Mouse (Mus musculus) 416B (cell line): ENCODE data around the gene Dedd.
"Not testable (repeated sequence)": the region's sequence is repeated elsewhere in the genome, so short reads cannot be mapped to it uniquely, and the experiment has no call there.

Experiments used
- DNase-seq: peaks from one replicate; pipeline ENCODE4 v3.0.0; 2011; ENCODE audit warnings: low read depth

Gene Dedd

DNA sequence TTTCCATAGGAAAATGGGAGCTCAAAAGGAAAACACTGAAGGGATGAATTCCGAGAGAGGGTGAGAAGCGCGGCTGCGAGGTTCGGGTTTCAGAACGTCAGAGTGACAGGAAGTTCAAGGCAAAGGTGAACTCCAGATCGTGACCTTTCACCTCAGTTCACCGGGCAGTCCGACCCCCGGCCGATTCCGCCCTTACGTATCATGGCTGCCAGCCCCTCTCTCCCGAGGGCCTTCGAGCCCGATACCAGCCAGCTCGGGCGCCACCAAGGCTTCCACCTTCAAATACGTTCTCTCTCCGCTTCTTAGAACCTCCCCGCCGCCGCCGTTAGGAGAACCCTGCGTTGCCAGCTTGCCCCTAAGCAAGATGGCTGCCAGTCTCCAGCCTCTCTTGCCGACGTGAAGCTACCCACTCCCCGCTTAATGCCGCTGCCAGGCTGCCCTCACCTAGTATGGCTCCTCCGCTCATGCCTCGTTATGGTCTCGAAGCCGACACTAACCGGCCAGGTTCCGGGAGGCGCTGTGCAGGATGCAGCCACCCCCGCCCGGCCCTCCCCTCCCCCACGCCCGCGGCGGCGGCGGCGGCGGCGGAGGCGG is at the start of gene Dedd:
Gene Dedd (plus strand): TSS at position 307 of the 594 bp plus-strand sequence.
- DNase-seq, result peak; percentile 97

DNA sequence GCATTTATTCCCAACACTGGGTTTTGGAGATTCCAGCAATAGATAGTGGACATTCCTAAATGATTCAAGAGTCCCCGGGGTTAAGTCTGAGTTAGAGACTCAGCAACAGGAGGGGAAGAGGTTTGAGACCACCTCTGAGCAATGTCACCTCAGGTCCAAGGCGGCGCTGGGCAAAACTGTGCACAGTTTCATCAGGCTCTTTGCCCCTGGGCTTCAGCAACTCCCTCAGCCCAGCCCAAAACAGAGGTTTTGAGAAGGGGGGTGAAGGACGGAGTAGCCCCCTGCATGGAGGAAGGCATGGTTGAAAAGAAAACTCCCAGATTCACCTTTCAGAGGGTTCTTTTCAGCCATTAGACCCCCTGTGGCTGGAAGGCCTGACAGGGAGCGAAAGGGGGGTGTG is 49.2 kb upstream of the Dedd start:
- DNase-seq, result no peak

DNA sequence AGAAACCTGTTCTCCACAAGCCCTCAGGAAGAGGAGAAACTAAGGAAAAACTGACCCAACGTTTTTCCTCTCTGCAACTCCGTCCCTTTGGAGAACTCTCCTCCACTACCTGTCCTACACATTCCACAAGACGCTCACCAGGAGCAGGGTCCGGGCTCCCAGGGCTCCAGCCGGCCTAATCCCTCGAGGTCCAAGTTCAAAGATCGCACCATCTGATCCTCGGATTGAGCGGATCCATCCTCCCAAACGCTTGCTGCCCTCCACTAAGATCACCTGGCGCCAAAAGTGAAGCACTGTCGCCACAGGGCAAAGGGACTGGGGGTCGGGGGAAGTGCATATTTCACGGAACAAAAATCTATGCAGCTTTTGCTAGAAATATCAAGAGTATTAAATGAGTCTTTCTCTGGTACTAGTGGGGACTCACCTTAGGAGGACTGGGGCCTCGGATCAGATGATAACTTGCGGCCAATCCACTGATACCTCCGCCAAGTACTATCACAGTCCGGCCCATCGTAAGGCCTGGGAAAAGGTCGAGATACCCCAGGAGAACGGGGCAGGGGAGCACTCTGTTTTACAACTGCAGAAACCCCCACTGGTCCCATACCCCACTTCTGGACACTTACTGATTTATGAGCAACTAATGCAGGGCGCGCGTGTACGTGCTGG is 48.6 kb upstream of the Dedd start:
- DNase-seq, result no peak

DNA sequence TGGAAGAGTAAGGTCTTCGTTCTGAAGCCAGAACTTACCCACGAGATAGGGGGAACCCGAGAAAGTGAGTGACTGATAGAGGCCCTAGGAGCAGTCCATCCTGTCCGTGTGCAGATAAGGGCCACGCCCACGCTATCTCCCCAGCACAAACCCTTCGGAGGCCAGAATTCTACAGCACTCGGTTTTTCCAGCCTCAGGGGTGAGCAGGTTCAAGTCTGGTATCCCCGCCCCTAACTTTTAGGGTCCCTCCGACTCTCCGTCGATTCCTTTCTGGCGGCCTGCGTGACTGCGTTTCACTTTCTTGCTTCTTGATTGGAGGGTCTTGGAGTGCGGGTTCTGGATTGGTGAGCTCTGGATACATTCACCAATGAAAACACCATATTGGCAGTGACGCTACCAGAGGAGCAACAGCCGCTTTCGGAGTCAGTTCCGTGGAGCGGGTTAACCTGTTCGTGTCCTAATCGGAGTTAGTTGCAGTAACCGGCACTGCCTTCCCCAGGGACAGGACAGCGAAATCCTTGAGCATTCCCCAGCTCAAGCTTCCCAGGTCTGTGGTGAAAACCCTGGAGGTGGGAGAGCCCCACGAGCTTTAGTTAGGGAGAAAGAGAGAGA is 47.9 kb upstream of the Dedd start, which contains the start of gene Ppox:
Gene Ppox (minus strand): TSS at position 271 of the 612 bp plus-strand sequence.
- DNase-seq, result peak; percentile 99

DNA sequence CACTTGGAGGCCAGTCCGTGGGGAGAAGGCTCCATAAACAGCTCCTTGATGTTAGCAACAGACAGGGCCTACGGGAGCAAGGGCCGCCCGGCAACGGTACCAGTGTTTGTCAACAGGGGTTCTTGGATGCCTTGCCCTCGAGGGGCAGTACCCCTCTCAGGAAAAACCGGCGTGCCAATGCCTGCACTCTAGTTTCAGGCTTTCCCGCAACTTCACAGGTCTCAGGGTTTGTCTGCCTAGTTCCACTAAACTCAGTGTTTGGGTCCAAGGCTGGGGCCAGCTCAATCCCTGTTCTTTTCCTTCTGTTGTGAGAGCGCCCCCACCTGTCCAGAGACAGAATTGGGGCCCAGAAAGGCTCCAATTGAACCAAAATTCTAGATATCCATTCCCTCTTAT is 47.4 kb upstream of the Dedd start:
- DNase-seq, result peak; percentile 86

DNA sequence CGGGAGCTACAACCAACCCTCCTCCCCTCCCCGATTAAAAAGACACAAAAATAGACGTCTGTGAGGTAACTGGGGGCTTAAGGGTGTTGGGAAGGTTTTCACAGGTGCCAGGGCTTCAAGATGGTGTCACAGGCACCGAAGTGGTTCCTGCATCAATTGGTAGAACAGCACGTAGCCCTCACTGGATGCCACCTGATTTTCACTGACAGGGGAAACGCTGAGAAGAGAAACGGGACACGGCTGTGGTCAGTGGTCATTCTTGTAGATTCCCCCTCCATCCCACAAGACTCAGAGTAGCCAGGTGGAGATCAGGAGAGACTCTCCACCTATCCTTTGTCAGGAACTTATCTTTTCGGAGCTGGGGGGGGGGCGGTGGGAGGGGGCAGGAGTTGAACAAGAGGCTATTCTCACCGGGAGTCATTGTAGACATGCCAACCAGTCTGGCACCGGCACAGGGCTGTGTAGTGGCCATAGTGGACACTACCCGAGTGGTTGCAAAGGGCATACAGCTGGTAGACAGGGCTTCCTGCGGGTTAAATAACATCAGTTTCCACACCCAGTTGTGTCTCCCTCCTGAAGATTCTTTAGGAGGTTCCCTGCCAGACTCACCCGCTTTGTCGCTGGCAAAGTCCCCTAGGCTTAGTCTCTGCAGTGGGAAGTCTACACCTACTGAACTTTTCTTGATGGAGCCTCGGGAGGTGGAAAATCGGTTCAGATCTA is 46.7 kb upstream of the Dedd start:
- DNase-seq, result no peak

DNA sequence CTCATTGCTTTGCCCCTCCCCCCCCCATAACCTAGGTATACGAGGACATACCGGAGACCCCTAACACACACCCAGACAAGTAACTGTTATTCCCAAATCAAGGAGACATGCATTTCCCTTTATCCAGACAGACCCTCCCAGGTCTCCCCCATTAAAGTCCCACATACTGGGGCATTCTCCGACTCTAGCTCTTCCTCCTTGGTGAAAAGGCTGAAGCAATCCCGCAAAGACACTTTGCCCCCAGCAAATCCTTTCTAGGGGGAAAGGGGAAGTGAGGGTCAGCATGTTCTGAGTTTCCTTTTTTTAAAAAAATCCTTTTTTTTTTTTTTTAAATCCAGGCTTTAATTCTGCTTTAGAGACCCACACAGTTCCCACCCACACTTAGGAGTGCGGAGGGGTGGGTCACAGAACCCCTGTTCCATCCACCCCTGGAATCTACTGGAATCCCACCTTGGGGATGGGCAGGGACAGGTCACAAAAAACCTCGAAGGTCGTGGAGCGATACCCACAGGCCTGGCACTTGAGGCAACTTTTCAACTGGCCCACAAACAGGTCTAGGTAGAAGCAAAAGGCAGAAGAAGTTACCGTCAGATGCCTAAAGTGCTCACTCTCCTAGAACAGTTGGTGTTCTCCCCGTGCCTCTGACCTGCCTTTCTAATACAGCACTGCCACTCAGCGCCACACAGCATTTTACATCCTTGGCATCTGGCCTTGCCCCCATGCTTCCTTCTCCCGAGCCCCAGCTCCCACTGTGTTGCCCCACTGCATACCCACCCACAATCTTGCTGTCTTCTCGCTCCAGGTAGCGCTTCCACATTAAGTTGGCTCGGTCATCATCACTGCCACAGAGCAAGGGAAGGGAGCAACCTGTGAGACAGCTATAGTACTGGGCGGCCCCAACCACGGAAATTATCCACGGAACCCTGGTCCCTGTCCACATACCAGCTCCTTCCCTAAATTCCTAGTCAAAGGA is 45.5 kb upstream of the Dedd start:
- DNase-seq, result no peak

DNA sequence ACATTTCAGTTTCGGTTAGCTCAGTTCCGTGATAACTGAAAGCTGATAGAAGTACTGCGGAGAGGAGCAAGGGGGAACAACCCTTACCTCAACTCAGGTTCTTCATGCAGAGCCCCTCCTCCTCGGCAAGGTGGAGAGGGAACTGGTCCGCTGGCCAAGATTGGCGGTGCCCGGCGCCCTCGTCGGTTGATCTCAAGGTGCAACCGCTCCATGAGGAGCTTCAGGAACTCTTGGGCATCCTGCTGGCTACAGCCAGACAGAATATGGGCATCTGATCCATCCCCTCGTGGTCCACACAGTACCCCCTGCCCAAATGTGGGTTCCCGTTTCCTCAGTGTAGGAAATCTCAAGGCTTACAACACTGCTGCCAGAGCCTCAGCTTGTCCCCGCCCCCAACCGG is 44.5 kb upstream of the Dedd start:
- no peak for DNase-seq

DNA sequence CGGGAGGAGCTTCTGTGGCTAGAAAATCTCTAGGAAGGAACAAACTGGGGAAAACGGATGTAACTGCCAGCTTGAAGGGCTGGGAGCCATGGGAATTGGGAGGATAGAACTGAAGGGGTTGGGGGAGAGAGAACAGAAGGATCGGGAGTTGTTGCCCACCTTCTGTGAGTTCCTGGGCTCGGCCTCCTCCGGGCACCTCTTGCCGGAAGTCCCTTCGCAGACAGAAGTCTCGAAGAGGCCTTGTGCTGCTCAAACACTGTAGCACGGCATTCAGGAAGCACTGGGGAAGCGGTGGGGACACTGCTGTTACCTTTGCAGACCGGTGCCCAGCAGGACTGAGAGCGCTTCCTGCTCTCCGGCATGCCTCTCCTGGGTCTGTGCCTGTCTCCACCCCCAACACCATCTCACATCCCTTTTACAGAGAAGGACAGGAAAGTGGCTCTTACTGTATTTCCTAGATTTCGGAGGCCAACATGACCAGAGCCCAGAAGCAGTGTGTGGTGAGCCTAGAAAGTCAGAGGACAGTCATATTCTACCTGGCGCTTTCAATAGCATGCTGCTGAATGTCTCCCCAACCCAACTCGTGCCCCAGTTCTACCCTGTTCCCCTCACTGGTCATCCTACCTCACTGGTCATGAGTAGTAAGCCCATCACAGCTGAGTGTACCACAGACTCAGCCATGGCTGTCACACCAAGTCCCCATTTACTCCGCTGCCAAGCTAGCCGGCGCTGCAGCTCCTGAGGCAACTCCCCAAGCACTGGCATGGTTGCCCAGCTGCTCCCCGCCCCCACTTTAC is 43.7 kb upstream of the Dedd start:
- DNase-seq, result no peak

DNA sequence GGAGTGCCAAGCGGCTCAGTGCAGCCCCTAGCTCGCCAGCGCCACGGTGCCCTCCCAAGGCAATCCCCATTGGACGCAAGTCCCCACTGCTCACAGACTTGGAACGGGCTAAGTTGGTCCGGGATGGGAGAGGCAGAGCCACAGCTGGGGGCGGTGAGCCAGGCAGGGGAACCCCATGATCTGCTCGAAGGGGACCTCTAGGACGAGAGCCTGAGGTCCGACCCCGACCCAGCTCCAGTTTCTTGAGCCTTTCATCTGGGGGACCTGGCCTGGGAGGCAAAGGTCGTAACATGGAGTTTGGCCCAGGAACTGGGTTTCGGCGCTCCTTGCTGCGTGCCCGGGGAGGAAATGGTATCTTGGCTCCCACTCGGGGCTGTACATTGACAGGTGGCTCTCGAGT is 42.4 kb upstream of the Dedd start:
- DNase-seq, result no peak

DNA sequence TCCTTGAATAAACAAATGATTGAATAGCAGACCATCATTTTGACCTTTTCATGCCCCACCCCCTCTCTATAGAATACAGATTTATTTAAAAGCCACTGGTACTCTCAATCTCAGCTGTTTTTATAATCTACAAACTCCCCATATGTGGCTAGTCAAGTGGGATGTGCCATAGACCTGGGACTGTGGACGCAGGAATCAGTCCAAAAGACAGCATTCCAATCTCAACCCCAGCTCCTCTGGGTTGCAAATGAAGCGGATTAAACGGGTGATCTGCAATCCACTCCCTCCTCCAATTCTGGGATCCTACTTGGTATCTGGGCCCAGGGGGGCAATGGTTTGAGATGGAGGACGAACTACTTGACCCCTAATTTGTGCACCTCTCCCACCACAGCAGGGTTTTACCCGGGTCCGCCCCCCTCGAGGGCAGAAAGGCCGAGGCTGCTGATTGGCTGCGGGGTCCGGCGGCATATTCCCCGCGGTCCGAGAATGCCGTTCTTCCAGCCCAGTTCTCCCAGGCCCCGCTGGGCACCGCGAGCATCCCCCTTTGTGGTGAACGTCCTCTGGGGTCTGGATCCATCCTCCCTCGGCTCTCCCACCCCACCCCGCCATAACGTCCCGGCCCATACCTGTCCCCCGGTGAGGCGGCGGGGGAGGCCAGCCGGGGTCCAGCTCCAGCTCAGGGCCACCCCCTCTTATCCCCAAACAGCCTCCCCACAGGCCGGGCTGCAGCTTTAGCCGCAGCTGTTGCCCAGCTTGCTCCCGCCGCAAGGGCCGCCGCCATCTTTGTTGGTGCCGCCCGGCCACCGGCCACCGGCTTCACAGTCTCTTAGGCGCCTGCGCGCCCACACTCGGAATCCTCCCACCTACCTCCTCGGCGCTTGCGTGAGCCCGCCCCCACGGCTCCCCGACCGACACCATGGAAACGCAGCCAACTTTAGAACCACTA is 41.5 kb upstream of the Dedd start, which contains the start of gene Usp21:
Gene Usp21 (minus strand): TSS at position 856 of the 946 bp plus-strand sequence.
- peak; percentile 89 for DNase-seq

DNA sequence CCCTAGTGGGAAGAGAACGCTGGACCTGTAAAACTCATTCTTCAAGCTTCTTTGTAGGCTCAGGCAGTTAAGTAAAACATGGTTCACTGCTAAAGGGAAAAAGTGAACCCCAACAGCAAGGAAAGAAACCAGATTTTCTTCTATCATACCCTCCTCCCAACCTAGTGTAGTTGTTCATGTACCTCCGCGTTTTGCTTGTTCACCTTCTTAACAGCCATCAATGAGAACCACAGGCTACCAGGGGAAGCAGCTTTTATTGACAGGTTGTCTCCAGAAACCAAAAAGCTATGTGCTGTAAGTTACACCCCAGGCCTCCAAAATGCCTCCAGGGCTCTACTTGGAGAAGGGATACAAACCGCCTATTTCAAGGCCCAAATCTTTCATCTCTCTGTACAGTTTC is 40.6 kb upstream of the Dedd start:
- DNase-seq, result no peak

DNA sequence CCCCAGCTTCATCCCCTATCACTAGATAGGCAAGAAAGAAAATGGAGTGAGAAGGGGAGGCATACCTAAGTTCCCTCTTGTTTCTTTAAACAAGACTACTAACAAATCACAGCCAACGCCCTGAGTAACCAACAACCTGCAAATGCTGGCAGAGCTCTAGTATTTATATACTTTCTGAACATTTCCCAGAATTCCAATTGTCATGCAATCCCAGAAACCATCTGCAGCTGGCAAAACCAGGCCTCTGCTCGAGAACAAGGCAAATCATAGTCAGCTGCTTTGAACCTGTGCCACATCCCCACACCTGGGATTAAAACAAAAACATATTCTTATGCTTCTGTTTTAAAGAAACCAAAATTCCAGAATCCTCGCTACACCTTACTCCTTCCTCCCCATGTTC is 35.6 kb upstream of the Dedd start:
- no peak for DNase-seq

DNA sequence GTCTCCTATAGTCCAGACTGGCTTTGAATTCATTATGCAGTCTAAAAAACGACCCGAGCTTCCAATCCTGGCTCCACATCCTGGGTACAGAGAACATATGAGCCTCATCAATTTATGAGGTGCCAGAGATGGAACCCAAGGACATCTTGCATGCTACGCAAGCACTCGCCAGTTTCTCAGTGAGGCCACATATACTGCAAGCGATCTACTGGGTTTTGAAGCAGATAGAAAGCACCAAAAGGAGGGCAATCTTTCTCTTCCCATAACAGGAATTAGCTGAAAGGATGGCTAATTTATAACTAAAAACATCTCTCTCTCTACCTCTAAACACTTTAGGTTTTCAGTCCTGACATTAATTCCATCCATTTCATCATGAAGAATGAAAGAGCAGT is 35.0 kb upstream of the Dedd start:
- DNase-seq, result peak; percentile 66

DNA sequence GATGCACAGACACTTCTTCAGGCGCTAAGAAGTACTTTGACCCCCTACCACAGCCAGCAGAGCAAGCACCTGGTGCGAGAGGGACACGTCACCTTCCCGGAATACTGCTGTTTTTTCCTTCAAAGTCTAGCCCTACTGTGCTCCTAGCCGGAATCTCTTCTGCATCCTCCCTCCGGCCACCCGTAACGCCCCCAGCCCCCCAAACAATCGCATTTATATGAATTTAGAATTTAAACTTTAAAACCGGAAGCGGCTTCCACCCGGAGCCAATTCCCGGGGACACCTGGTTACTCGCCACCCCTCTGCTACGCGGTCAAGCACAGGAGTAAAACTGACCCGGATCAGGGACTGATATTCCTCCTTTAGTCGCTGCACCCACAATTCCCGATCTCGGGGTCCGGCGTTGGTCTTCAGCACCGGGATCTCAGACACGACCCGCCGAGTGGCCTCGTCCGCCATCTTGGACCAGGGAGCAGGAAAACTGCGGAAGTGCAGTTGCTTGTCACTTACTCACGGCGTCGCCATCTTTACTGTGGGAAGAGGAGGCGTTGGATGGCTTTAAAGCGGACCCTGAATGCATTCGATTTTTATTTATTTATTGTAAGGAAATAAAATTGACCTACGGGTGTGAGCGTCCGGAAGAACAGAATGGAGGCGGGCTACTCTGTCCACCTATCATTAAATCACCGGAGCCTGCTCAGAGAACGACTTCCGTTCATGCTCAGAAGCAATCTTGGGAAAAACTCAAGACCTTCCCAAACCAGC is 34.5 kb upstream of the Dedd start, which contains the start of gene Ufc1:
Gene Ufc1 (minus strand): TSS at position 727 of the 765 bp plus-strand sequence.
- peak; percentile 96 for DNase-seq

DNA sequence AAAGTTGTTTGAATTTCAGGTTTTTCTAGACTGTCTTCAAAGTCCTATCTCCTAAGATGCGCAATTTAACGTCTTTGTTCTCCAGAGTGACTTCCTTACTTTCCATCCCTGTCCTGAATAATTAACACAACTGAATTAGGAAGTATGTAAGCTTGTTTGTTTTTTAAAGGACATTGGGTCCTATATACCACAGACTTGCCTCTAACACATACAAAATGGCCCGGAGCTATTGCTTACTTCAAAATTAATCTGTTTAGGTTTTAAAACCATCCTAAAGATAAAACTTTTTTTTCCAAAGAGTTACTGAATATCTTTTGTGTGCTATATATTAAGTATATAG is 33.9 kb upstream of the Dedd start:
- no peak for DNase-seq

DNA sequence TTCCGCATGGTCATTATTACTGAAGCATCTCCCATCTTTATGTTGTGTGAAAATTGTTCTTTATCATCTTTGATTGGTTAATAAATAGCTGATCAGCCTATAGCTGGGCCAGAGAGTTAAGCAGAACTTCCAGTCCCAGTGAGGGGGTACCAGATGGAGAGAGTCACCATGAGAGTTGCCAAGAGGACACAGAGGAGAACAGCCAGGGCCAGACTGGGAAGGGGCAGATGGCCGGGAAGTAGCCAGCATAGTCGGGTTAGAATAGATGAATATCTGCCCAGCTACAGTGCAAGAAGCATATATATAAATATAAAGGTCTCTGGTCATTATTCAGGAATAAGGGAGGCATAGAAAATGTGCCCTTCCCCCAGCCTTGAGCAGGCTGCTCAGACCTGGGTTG is 30.7 kb upstream of the Dedd start:
- no peak for DNase-seq

DNA sequence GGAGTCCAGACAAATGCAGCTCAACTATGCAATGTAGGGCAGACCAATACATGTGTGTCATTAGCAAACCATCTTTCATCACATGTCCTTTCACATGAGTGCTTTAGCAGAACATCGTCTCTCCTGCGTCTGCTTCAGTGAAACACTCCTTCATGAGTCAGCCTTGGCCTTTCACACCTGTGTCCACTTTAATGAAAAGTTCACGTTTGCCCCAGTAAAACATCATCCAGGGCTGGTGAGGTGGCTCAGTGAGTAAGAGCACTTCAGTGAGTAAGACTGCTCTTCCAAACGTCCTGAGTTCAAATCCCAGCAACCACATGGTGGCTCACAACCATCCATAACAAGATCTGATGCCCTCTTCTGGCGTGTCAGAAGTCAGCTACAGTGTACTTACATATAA is 22.8 kb upstream of the Dedd start:
- DNase-seq, result not testable (repeated sequence)

DNA sequence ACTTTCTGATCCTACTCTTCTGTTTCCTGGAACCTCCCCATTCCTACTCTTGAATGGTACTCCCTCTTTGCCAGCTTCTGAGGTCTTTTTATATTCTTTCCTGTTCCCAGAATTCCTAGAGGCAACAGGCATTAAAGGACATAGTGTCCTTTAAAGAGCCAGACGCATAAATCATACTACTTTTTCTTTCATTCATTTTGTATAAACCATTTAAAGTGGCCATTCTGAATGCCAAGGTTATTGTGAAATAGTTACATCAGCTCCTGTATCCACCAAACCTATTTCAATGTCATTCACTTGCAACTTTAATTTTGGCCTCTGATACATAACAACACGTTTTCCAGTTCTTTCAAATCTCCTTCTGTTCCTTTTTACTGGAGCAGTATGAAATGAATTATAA is 19.6 kb upstream of the Dedd start:
- DNase-seq, result no peak
